Mouse (Mus musculus) megakaryocyte, adult 5-6 weeks (primary cell): ENCODE measurements around the gene Cdc42bpa. TPM values are rescaled to one million over a fixed set of nuclear protein-coding genes. Genes with fewer than 3 reads are reported as not detected.

Experiments used
- ATAC-seq: 2 replicates; pipeline ENCODE4 v1.8.0; 2016; ENCODE audit warnings: mild to moderate bottlenecking, inconsistent platforms; ENCODE audit not compliant: poor library complexity, severe bottlenecking
- total RNA-seq, 2 experiments: library from RNA; stranded (forward) in 1 of 2; stranded (reverse) in 1 of 2; fragments of 153-499, 151-499 nt in 1 of 2; fragments of 221-1000, 200-1000 nt in 1 of 2; gene quantifications; 2 replicates each; pipeline versions ENCODE4 v1.2.3 to v1.2.4; 2015 to 2017

The Cdc42bpa gene
- total RNA-seq (2015), result 1.6 and 2.7 TPM in 2 replicates
- total RNA-seq (2017), result 1.0 and 2.8 TPM in 2 replicates

DNA sequence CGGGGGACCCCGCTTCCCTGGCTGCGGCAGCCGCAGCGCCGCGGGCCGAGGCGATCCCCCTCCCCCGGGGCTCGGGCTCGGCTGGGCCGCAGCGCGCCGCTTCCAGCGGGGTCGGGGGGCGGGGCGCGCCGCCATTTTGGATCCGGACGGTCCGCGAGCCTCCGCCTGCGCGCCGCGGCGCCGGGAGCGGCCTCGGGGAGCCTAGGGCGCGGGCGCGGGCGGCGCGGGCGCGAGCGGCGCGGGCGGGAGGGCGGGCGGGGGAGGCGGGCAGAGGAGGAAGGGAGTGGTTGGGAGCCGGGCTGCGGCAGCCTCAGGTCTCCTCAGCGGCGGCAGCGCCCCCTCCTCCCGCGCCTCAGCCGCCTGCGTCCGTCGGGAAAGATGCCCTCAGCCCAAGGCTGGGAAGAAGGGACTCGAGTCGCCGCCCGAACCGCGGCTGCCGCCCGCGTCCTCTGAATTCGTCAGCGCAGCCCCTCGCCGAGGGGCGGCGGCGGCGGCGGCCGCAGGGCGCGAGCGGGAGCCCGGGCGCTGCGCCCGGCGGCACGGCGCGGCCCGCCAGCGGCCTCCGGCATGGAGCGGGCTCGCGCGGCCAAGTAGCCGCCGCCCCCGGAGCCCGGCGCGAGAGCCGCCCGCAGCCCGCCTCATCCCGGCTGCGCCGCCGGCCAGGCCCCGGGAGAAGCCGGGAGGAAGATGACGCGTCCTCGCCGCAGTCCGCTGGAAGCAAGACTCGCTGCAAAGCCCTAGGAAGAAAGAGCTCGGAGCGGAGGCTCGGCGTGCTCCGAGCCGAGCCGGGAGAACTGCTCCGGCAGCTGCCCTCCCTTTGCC is at the start of gene Cdc42bpa:
Gene Cdc42bpa (plus strand): TSS at position 752 of the 822 bp plus-strand sequence.
- peak; percentile 71 for ATAC-seq

DNA sequence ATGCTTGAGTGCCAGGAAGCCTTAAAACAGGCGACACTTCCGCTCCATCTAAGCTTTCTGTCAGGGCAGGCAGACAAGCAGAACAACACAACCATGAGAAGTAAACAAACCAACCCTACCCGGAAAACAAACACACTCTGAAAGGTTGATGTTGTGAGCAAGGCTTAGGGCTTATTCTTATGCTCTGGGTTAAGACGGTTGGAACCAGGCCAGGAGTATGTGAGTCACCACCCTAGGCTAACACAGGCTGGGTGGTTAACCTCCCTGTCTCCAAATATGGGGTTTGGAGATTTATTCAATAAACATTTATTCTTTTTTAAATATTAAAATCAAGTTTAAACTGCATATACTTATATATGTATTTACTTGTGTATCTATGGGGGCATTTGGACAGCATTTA is 46.8 kb upstream of the Cdc42bpa start:
- ATAC-seq, result no peak

DNA sequence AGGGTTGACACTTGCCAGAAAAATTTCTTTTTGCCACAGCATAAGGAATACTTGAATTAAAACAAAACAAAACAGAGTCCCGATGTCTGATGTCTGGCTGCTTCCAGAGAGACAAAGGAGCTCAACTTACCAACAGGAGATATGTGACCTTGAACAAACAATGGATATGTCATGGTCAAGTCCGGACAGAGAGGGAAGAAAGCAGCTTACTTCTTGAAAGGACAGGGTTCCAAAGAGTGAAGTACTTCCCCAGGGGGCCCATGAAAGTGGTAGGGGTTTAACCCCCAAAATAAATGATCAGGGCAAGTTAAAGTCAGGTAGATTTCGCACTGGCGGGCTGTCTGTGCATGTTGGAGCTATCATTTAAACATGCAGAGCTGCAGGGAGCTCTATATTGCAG is 43.2 kb upstream of the Cdc42bpa start:
- no peak for ATAC-seq

DNA sequence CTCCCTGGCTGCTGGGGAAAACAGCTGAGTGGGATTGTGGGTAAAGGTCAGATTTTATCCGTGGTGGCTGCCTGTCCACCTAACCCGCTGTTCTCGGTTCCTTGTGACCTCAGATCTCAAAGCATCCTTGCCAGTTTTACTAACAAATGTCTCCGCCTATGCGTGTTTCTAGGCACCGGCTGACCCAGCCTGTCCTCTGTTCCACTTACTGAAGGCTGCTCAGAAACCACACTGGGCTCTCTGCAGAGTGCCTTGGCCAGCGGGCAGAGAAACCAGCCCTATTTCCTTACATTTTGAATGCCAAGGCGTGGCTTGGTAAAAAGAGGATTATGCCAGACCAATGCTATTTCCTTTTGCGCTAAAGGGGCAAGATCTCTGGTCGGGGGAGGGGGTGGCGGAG is 42.8 kb upstream of the Cdc42bpa start:
- ATAC-seq, result no peak

DNA sequence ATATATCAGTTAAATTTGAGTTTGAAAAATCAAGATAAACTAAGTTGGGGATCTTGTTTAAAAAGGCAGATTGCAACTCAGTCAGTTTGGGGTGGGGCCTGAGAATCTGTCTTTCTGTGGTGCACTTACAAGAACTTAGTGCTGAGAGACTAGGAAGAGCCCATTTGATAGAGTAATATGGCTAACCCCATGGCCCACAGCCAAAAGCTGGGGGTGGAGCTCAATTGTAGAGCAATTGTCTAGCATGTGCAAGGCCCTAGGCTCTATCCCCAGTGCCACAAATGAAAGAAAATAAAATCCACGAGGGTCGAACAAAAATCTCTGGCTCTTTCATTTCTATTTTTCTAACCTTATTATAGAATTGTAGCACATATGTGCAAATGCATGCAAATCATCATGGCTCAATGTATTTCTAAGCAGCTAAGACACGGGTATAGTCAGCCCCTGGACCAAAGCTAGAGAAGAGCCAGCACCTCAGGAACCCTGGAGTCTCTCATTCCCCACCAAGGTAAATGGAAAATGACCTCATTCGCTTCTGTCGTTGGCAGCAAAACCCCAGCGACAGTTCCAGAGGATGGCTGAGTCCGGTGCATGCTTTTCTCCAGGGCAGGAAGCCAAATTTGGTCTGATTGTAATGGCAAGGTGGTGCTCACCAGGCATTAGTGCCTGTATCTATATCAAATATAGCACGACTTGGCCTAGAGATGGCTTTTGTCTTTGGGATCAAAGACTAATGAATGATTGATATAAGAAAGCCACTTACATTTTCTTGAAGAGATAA is 40.4 kb upstream of the Cdc42bpa start:
- ATAC-seq, result no peak

DNA sequence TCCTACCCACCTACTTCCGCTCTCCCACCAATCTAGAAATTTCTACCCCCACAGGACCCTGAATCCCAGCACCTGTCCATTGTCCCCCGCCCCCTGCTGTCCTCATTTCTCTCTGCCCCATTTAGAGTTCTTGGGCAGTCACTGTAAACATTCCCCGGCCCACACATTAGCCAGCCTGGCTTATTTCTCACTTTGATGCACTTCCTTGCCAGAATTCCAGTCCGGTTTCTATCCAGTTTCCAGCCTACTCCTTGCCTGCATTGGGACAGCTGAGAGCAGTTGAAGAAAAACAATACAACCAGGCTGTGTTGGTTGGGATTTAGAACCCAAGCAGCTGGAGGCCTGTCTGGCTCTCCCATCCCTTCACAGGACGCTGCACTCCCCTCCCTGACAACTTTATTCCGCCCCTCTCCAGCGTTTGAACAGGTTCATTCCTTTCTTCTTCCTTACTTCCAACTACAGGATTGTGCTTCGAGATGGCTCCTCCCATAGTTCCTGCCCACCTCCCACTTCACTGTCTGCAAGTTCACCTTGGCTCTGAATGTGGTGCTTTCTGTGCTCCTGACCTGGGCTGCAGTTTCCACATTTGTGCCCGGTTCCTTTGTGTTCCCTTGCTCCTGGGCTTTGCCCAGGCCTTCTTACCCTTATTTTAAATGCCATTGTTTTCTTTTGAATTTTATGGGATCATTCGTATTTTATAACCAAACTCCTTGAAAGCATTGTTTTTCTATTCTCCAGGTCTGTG is 36.4 kb upstream of the Cdc42bpa start:
- ATAC-seq, result no peak

DNA sequence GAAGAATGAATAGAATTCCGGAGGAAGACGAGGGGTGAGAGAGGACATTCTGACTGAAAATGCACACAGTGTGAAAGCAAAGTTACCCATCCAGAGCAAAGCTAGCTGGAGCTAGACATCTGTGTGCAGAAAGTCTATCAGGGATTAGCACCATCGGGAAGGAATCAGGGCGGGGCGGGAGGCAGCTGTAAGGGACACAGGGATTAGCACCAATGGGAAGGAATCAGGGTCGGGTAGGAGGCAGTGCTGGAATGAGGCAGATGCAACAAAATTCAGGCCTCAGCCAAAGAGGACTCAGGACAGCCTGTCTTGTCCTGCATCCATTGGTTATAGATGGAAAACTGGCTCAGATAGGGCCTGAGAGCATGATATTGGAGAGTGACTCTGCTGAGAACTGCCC is 34.0 kb upstream of the Cdc42bpa start:
- ATAC-seq, result no peak

DNA sequence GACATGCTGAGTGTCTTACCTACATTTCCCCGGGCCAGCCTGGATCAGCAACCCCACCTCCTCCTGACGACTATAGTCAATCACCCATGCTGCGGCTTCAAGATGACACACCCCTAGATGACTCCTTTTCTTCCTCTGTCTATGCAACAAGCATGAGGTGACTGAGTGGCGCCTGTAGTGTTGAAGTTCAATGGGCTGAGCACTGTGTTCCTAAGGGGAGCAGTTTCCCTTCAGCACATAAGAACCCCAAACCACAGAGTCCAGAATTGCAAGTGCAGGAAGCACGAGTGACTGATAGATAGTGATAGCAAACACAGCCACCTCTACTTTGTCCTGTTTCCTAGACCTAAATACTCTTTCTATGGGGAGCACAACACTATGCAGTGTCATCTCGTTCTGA is 33.2 kb upstream of the Cdc42bpa start:
- no peak for ATAC-seq

DNA sequence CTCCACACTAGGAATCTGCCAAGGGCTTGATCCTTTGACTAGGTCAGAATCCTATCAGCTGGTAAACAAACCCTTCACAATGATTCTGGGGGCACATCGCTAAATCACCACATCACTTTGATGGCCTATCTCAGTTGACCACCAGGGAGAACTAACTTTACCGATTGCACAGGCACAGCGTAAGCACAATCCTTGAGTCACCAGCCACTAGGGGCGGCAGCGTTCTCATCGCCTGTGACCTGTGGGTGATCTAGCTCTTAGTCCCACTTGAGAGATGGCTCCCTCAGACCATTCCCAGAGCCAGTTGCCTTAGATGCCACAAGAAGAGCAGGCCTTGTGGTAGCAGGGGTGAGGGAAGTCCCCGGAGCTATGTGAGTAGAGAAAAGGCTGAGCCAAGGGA is 31.4 kb upstream of the Cdc42bpa start:
- ATAC-seq, result no peak

DNA sequence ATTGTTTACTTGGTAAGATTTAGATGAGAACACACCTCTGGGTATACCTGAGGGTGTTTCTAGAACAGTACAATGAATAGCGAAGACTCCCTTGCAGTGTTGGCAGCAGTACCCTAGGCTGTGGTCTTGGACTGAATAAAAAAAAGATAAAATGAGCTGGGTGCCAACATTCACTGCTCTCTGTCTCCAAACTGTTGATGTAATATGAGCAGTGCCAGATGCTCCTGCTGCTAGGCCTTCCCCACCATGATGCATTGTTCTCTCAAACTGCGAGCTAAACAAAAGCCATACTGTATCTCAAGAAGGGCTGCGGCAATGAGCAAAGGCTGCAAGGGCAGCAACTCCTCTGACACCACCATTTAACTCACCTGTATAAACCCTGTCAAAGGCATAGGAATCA is 29.0 kb upstream of the Cdc42bpa start:
- no peak for ATAC-seq

DNA sequence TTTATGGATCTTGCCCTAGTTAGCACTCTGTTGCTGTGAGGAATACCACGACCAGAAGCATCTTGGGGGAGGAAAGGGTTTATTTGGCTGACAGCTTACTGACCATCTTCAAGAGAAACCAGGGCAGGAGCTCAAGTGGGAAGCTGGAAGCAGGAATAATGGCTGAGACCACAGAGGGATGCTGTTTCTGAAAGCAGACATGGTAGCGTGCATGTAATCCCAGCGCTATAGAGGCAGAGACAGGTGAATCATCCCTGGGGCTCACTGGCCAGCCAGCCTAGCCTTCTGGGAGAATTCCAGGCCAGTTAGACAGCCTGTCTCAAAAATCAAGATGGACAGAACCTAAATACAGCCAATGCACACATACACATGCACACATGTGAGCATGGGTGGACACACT is 26.2 kb upstream of the Cdc42bpa start:
- no peak for ATAC-seq

DNA sequence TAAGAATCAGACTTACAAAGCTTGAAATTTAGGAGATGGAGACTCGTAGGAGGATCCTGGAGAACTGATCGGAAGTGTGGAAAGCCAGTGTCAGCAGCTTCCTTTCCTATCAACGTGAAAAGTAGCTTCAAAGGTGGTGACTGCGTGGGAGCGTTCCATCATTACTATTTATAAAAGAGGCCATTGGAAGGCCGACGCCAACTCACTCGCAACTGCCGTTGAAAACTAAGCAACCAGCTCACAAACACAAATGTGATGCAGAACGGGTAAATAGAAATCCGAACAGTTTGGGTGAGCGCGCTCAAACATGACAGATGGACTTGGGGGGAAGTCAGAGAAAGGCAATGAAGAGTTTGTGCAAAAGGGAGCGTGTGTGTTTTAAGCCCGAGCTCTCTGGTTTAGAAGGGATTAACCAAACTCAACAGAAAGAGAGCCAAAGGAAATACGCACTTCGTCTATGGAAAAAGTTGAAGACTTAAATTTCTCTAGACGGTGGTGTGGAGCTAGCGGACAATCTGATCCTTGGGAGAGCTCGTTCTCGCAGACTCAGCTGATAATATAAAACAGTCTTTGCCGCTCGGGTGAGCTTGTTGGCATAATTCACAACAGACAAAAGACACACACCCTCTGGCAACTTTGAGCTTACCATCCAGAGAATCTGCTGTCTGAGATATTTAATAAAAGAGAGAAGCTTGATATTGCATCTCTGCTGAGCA is 20.0 kb upstream of the Cdc42bpa start:
- no peak for ATAC-seq

DNA sequence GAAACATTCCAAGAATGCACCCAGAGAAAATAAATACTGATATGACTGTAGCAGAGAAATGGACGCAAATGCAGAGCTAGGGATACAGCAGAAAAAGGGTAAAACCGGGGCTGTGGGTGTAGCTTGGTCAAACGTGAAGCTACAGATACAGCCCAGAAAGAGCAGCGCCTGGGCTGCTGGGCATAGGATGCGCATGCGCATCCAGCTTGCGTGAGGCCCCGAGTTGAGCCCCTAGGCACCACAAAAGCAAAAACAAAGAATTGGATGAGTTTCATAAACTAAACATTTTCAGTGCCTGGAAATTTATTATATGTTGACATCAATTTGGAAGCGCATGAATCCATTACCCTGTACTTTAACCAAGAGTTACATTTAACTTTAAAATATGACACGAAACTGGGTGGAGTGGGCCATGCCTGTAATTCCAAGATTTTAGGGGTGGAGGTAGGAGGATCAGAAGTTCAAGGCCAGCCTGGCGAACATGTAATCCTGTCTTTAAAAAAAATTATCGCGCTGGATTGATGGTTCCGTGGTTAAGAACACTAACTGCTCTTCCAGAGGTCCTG is 19.4 kb upstream of the Cdc42bpa start:
- ATAC-seq, result no peak

DNA sequence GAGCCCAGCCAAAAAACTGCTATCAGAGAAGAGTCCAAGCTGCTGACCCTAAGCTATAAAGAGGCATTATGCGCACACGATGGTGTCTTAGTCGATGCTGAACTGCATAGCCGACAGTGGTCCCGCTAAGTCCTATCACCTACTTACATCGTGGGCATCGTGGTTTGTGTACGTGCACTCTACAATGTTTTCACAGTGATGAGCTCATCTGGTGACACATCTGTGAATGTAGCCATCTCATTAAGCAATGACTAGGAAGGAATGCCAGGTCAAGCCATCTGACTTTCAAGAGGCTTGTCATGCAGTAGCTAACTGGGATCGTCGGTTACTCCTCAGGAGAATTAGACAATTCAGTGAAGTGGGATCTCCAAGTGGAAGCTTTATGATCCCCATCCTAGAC is 15.3 kb upstream of the Cdc42bpa start:
- no peak for ATAC-seq

DNA sequence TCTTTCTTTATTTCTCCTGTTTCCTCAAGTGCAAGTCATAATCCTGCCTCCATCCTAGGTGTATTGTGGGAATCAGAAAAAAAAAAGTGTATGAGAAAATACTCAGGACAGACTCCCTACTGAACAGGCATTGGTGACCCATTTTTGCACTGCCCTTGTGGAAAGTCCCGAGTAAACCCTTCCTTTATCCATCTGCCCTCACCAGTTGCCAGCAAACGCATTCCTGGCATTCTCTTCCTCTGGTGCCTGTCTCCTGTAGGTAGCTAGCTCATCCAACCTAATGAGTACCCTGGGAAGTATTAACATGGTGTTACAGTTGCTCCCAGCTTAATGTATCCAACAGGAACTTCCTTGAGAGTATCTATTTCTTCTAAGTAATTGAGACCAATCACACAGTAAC is 13.7 kb upstream of the Cdc42bpa start:
- no peak for ATAC-seq

DNA sequence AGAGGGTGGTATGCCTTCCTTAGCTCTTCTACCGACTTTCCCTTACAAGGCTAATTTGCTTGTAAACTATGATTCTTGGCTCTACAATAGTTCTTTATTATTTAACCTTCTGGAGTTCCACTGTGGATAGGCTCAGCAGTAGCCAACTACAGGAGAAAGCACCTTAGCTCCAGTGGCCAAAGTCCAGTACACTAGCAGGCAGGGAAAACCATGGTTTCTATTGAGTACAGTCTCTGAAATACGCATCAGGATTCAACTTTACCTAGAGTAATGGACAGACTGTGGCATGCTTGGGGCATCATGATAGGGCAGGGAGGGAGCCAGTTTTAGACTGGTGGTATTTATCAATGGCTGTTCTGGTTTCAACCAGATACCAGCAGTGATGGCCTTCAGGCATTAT is 12.6 kb upstream of the Cdc42bpa start:
- ATAC-seq, result no peak

DNA sequence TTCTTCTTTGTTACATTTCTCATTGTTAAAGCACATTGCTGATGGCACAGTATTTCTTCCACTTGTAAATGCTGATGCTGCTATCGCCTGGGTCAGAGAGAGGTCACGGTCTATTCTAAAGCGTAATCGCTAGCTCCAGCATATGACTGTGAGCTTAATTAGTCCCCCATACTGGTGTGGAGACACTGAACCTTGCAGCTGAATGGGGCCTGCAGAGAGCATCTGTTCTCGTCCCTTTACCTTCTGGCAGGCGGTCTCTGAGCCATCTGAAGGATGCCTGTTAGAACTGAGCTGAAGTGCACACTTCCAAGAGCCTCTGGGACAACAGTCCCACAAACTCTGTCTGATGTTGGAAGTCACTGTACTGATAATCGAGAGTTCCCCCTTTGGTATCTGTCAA is 8.7 kb upstream of the Cdc42bpa start:
- ATAC-seq, result no peak

DNA sequence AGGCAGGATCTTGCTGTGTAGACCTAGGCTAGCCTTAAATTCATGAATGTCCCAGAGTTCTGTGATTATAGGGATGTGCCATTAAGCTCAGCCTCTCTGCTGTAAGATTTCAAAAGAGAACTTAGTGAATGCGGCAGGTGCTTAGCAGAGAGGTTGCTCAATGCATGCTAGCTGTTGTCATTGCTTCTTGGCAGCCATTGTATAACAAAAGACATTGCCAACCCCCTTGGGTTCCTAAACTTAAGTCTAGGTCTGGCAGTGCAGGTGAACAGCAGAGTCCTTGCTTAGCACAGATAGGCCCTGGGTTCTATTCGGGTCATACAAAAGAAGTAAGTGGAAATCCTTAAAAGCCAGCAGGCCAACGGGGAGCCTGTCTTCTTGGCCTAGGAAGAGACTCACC is 7.0 kb upstream of the Cdc42bpa start:
- no peak for ATAC-seq

DNA sequence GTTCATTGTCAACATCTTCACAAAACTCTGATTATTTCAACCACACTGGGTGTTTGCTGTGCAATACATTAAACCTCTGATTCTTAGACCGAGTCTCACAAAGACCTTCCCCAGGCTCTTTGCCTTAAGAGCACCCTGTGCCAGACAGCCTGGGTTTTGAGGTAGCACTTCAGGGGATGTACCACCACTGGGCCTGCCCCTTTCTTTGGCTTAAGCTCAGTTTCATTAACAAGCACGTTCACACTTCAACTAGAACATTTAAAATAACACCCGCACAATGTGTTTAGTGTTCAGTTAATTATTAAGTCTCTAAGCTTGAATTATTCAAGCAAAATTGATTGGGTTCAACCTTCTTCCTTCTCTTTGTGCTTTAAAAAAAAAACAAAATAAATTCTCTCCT is 2.8 kb upstream of the Cdc42bpa start:
- ATAC-seq, result no peak

DNA sequence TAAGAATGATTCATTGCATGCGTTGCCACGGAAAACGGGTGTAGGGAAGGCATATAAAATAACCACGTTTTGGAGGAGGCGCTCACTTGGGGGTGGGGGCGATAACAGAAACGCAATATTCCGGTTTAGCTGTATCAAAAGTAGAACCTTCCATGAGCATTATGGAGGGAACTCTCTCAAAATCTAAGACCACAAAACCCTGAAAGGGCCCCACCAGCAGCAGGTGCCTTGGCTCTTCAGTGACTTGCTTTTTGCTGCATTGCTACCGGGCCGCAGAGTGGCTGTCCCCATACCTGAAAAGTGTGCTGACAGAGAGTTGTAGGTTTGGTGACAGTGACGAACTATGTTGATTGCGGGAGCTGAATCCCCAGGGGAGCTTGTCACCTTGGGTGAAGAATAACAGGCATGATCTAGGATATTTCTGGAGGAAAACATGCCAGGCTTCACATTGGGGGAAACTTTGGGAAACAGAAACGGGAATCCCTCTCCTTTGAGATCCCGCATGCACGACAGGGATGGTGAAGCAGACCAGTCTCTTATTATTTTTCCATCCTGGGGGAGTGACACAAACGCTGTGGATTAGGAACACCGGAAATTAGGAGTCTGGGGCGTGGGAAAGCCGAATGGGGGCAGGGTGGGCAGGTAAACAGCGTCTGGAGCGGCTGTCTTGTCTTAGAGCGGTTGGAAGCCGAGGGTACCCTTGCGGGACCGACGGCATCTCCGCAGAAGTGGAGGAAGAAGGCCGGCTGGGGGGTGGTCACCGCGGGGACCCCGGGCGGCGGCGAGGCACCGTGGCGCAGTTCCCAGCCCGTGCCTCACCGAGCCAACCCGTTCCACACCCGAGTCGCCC is 1.2 kb upstream of the Cdc42bpa start:
- ATAC-seq, result no peak
